Mouse (Mus musculus): Measurements from ENCODE around the gene Ift46.

DNA sequence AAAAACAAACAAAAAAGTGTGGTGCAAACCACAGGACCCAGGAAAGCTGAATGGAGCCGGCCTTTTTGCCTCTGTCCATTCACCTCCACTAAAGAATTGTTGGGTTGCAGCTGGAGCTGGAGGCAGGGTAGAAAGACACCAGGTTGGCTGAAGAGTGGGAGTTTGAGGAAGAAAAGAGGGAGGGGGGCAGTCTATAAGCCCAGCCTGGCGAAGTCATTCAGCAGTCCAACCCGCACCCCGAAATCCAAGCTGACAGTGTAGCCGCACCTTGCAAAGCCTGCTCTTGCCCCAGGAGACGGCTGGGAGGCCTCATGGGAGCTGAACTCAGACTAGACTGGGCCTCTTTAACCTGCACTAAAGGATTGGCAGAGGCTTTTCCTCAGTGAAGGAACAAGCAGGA is 31.8 kb upstream of the Ift46 start:
- TF ChIP-seq EP300 (IDR thresholded peaks at IDR 0.05; ENCODE audit: insufficient read depth, low read depth, low read length) (no peak), CTCF (IDR thresholded peaks at IDR 0.05) (no peak), POLR2A (IDR thresholded peaks at IDR 0.05; ENCODE audit: insufficient read depth, low read depth, low read length) (no peak)
